Mouse (Mus musculus): ENCODE data around the gene Robo4. TPM values are rescaled to one million over a fixed set of nuclear protein-coding genes. Genes with fewer than 3 reads are reported as not detected.

Robo4 gene
- polyA plus RNA-seq, 1 experiment from 2014 or later = 5.1 TPM

- Histone ChIP-seq H3K4me2 (peak overlapping the region; percentile 69), H3K9ac (no peak overlapping the region), H3K27me3 (replicated peaks) (peaks cover 88% of the 10 kb centered on the region), H3K27ac (no peak overlapping the region), H3K4me3 (peak overlapping the region; percentile 46), H3K9me3 (replicated peaks) (no peaks in the 10 kb centered on the region), H3K36me3 (no peaks in the 10 kb centered on the region), H3K4me1 (peaks cover 9% of the 10 kb centered on the region)
- no peak for ATAC-seq
- under 1% methylated on average over 81 of the region's 81 CpGs for WGBS (ENCODE audit: insufficient replicate concordance)
These were observed 58.6 kb downstream of the Robo4 start for GRCm38 (mm10) chr9:37460043-37460960.

GRCm38 (mm10) chr9:37460961-37461340 lies 59.3 kb downstream of the Robo4 start:
- Histone ChIP-seq H3K9me3 (replicated peaks) (no peaks in the 10 kb centered on the region), H3K27ac (no peak overlapping the region), H3K27me3 (replicated peaks) (peaks cover 82% of the 10 kb centered on the region), H3K4me2 (peak overlapping the region; percentile 69), H3K4me3 (peak overlapping the region; percentile 46; the same call in 1 of the 2 replicates), H3K36me3 (no peaks in the 10 kb centered on the region), H3K9ac (no peak overlapping the region), H3K4me1 (peaks cover 9% of the 10 kb centered on the region)
- ATAC-seq = no peak
- WGBS (ENCODE audit: insufficient replicate concordance) = 10% methylated on average over 5 of the region's 5 CpGs

DNA sequence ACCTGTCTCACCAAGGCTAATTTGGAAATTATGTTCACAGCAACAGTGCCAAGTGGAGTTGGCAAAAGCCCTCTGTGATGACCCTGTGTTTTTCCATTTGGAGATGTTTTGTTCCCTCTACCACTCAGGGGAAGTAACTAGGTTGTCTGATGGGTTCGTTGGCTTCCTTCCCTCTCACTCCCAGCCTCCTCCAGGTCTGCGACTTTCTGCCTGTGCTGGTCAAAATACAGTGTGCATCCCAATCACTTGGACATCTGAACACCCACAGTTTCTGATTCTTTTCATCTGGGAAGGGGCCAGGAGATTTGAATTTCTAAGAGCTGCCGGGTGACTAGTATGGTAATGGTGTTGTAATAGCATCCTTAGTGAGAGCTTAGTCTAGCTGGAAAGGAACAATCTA lies 59.9 kb downstream of the Robo4 start:
- peaks cover 9% of the 10 kb centered on the region for H3K4me1 ChIP-seq
- WGBS (ENCODE audit: insufficient replicate concordance) = 12% methylated on average over 3 of the region's 3 CpGs
- no peaks in the 10 kb centered on the region for H3K36me3 ChIP-seq
- H3K27ac ChIP-seq = no peak overlapping the region
- H3K4me3 ChIP-seq = no peak overlapping the region
- no peaks in the 10 kb centered on the region for H3K9me3 ChIP-seq (replicated peaks)
- H3K27me3 ChIP-seq (replicated peaks) = peaks cover 76% of the 10 kb centered on the region
- no peak for ATAC-seq
- H3K9ac ChIP-seq = no peak overlapping the region
- no peak overlapping the region for H3K4me2 ChIP-seq

GRCm38 (mm10) chr9:37462764-37463163 lies 61.1 kb downstream of the Robo4 start:
- no peak overlapping the region for H3K4me3 ChIP-seq
- no peak overlapping the region for H3K9ac ChIP-seq
- no peak overlapping the region for H3K27ac ChIP-seq
- no peaks in the 10 kb centered on the region for H3K36me3 ChIP-seq
- H3K4me2 ChIP-seq = no peak overlapping the region
- ATAC-seq = no peak
- whole genome bisulfite sequencing (ENCODE audit: insufficient replicate concordance) = 13% methylated on average over 7 of the region's 7 CpGs
- peaks cover 9% of the 10 kb centered on the region for H3K4me1 ChIP-seq
- no peaks in the 10 kb centered on the region for H3K9me3 ChIP-seq (replicated peaks)
- peaks cover 64% of the 10 kb centered on the region for H3K27me3 ChIP-seq (replicated peaks)

Other genes with a start within 250 kb of the Robo4 start
- gene Tmem218, start 193.7 kb upstream of the Robo4 start, polyA plus RNA-seq (2016; fragmentation: Nextera tagmentation; extraction: Ambion mirVana) = 3.9 TPM in 2 replicates
- 1.5 TPM in 2 replicates for gene Slc37a2, start 146.2 kb upstream of the Robo4 start, polyA plus RNA-seq (2016; fragmentation: Nextera tagmentation; extraction: Ambion mirVana)
- 5.6 and 6.9 TPM in 2 replicates for gene Ccdc15, start 53.5 kb upstream of the Robo4 start, polyA plus RNA-seq (2016; fragmentation: Nextera tagmentation; extraction: Ambion mirVana)
- 0.05 TPM in 1 of 2 replicates, not detected in the other for gene Hepacam, start 34.5 kb upstream of the Robo4 start, polyA plus RNA-seq (2016; fragmentation: Nextera tagmentation; extraction: Ambion mirVana)
- 0.25 and 0.26 TPM in 2 replicates for gene Robo3, start 31.3 kb downstream of the Robo4 start, polyA plus RNA-seq (2016; fragmentation: Nextera tagmentation; extraction: Ambion mirVana)
- 11.3 and 11.8 TPM in 2 replicates for gene Msantd2, start 87.4 kb downstream of the Robo4 start, polyA plus RNA-seq (2016; fragmentation: Nextera tagmentation; extraction: Ambion mirVana)
- gene Esam, start 126.2 kb downstream of the Robo4 start, polyA plus RNA-seq (2016; fragmentation: Nextera tagmentation; extraction: Ambion mirVana) = 22.0 and 22.8 TPM in 2 replicates
- gene Vsig2, start 137.4 kb downstream of the Robo4 start, polyA plus RNA-seq (2016; fragmentation: Nextera tagmentation; extraction: Ambion mirVana) = 0.29 and 0.76 TPM in 2 replicates
- 20.6 and 23.4 TPM in 2 replicates for gene Nrgn, start 151.0 kb downstream of the Robo4 start, polyA plus RNA-seq (2016; fragmentation: Nextera tagmentation; extraction: Ambion mirVana)
- gene Siae, start 153.8 kb downstream of the Robo4 start, polyA plus RNA-seq (2016; fragmentation: Nextera tagmentation; extraction: Ambion mirVana) = 5.6 and 5.7 TPM in 2 replicates
- gene Spa17, start 211.8 kb downstream of the Robo4 start, polyA plus RNA-seq (2016; fragmentation: Nextera tagmentation; extraction: Ambion mirVana) = 2.8 and 4.0 TPM in 2 replicates